Mouse (Mus musculus) heart, adult 18-20 months (tissue): ENCODE measurements around the gene Gngt2. TPM values are rescaled to one million over a fixed set of nuclear protein-coding genes. Genes with fewer than 3 reads are reported as not detected.

Source experiments
- DNase-seq, 2 experiments: peaks; one replicate each; pipeline ENCODE4 v3.0.0; 2021 to 2022; ENCODE audit warnings: mixed read lengths in 1 of 2
- total RNA-seq, 2 experiments: library from RNA; stranded (reverse); gene quantifications; 2 replicates each; pipeline ENCODE4 v1.2.3; 2021

The Gngt2 gene
- total RNA-seq, 2 experiments from 2014 or later, result 19.2 to 22.1 TPM

GRCm38 (mm10) chr11:95826317-95827167, 10.5 kb upstream of the Gngt2 start:
- DNase-seq, result peak in 1 of 2 experiments; percentile 19

GRCm38 (mm10) chr11:95827168-95827447, 9.9 kb upstream of the Gngt2 start:
- no peak for DNase-seq

GRCm38 (mm10) chr11:95827464-95828085, 9.4 kb upstream of the Gngt2 start:
- peak; percentile 68 to 89 for DNase-seq

GRCm38 (mm10) chr11:95828181-95828964, 8.6 kb upstream of the Gngt2 start:
- peak in 1 of 2 experiments; percentile 10 for DNase-seq

- DNase-seq, result peak in 1 of 2 experiments; percentile 17
Observed at GRCm38 (mm10) chr11:95829526-95830050, 7.4 kb upstream of the Gngt2 start.

GRCm38 (mm10) chr11:95830411-95831275, 6.4 kb upstream of the Gngt2 start:
- peak in 1 of 2 experiments; percentile 28 for DNase-seq

- peak in 1 of 2 experiments; percentile 30 for DNase-seq
Observed at GRCm38 (mm10) chr11:95831276-95831619, 5.8 kb upstream of the Gngt2 start.

- DNase-seq, result no peak
Observed at GRCm38 (mm10) chr11:95831641-95832040, 5.4 kb upstream of the Gngt2 start.

GRCm38 (mm10) chr11:95832129-95833005, 4.6 kb upstream of the Gngt2 start:
- DNase-seq, result no peak

GRCm38 (mm10) chr11:95833006-95833570, 3.9 kb upstream of the Gngt2 start:
- DNase-seq, result no peak

GRCm38 (mm10) chr11:95833631-95834142, 3.3 kb upstream of the Gngt2 start:
- DNase-seq, result no peak

- DNase-seq, result peak; percentile 53 to 70
Observed at GRCm38 (mm10) chr11:95834143-95834667, 2.8 kb upstream of the Gngt2 start.

- DNase-seq, result peak; percentile 37 to 59
Observed at GRCm38 (mm10) chr11:95834742-95835710, 2.0 kb upstream of the Gngt2 start.

GRCm38 (mm10) chr11:95835832-95836231, 1.2 kb upstream of the Gngt2 start:
- DNase-seq, result no peak

- peak; percentile 45 to 65 for DNase-seq
Observed at GRCm38 (mm10) chr11:95836433-95836832, 583 bp upstream of the Gngt2 start.

- DNase-seq, result no peak
Observed at GRCm38 (mm10) chr11:95838598-95838997, 1.6 kb downstream of the Gngt2 start.

GRCm38 (mm10) chr11:95838999-95839868, 2.2 kb downstream of the Gngt2 start:
- no peak for DNase-seq
